Mouse (Mus musculus): ENCODE measurements around the gene Olfr1265. TPM values are rescaled to one million over a fixed set of nuclear protein-coding genes. Genes with fewer than 3 reads are reported as not detected.

The Olfr1265 gene
- polyA plus RNA-seq (2015; fragmentation: Nextera tagmentation; extraction: Ambion mirVana): not detected in 2 replicates

- Histone ChIP-seq H3K27me3 (replicated peaks; ENCODE audit: control insufficient read depth, insufficient read depth, low read length) (no peaks in the 10 kb centered on the region), H3K4me3 (ENCODE audit: low read length) (no peak within 1 kb of the TSS), H3K4me2 (ENCODE audit: low read depth, low read length) (no peak within 1 kb of the TSS), H3K4me1 (ENCODE audit: control insufficient read depth, insufficient read depth, low read length) (no peaks in the 10 kb centered on the region), H3K36me3 (ENCODE audit: control insufficient read depth, insufficient read depth, low read length) (no peaks in the 10 kb centered on the region), H3K27ac (ENCODE audit: low read length) (no peak within 1 kb of the TSS), H3K9me3 (ENCODE audit: control insufficient read depth, low read length) (no peaks in the 10 kb centered on the region), H3K9ac (ENCODE audit: low read depth, low read length) (no peak within 1 kb of the TSS)
- ATAC-seq: no peak
Observed at GRCm38 (mm10) chr2:90035037-90035436, at the start of gene Olfr1265. Gene Olfr1265, plus strand, starts transcription at chr2:90035337.

GRCm38 (mm10) chr2:89990921-89991320 lies 44.2 kb upstream of the Olfr1265 start, which contains the start of gene Olfr1261:
Gene Olfr1261, plus strand, starts transcription at chr2:89991221.
- H3K9me3 ChIP-seq (ENCODE audit: control insufficient read depth, low read length): no peaks in the 10 kb centered on the region
- H3K4me1 ChIP-seq (ENCODE audit: control insufficient read depth, insufficient read depth, low read length): no peaks in the 10 kb centered on the region
- H3K36me3 ChIP-seq (ENCODE audit: control insufficient read depth, insufficient read depth, low read length): no peaks in the 10 kb centered on the region
- no peak within 1 kb of the TSS for H3K9ac ChIP-seq (ENCODE audit: low read depth, low read length)
- ATAC-seq: no peak
- H3K4me3 ChIP-seq (ENCODE audit: low read length): no peak within 1 kb of the TSS
- H3K4me2 ChIP-seq (ENCODE audit: low read depth, low read length): no peak within 1 kb of the TSS
- H3K27ac ChIP-seq (ENCODE audit: low read length): no peak within 1 kb of the TSS
- H3K27me3 ChIP-seq (replicated peaks; ENCODE audit: control insufficient read depth, insufficient read depth, low read length): no peaks in the 10 kb centered on the region

GRCm38 (mm10) chr2:89999845-90000244 lies 35.3 kb upstream of the Olfr1265 start, which contains the start of gene Olfr1262:
Gene Olfr1262, plus strand, starts transcription at chr2:90000145.
- Histone ChIP-seq H3K9me3 (ENCODE audit: control insufficient read depth, low read length) (no peaks in the 10 kb centered on the region), H3K36me3 (ENCODE audit: control insufficient read depth, insufficient read depth, low read length) (no peaks in the 10 kb centered on the region), H3K4me2 (ENCODE audit: low read depth, low read length) (no peak within 1 kb of the TSS), H3K27ac (ENCODE audit: low read length) (no peak within 1 kb of the TSS), H3K4me1 (ENCODE audit: control insufficient read depth, insufficient read depth, low read length) (no peaks in the 10 kb centered on the region), H3K4me3 (ENCODE audit: low read length) (no peak within 1 kb of the TSS), H3K9ac (ENCODE audit: low read depth, low read length) (no peak within 1 kb of the TSS), H3K27me3 (replicated peaks; ENCODE audit: control insufficient read depth, insufficient read depth, low read length) (no peaks in the 10 kb centered on the region)
- ATAC-seq: no peak

- Histone ChIP-seq H3K4me1 (ENCODE audit: control insufficient read depth, insufficient read depth, low read length) (no peaks in the 10 kb centered on the region), H3K27ac (ENCODE audit: low read length) (no peak within 1 kb of the TSS), H3K36me3 (ENCODE audit: control insufficient read depth, insufficient read depth, low read length) (no peaks in the 10 kb centered on the region), H3K9me3 (ENCODE audit: control insufficient read depth, low read length) (no peaks in the 10 kb centered on the region), H3K9ac (ENCODE audit: low read depth, low read length) (no peak within 1 kb of the TSS), H3K4me3 (ENCODE audit: low read length) (no peak within 1 kb of the TSS), H3K27me3 (replicated peaks; ENCODE audit: control insufficient read depth, insufficient read depth, low read length) (no peaks in the 10 kb centered on the region), H3K4me2 (ENCODE audit: low read depth, low read length) (no peak within 1 kb of the TSS)
- 82% methylated on average over 2 of the region's 2 CpGs for WGBS
- no peak for ATAC-seq
Observed at GRCm38 (mm10) chr2:90011831-90012230, 23.3 kb upstream of the Olfr1265 start, which contains the start of gene Olfr1263. Gene Olfr1263, plus strand, starts transcription at chr2:90012131.

GRCm38 (mm10) chr2:90025477-90025876 lies 9.7 kb upstream of the Olfr1265 start, which contains the start of gene Olfr1264:
Gene Olfr1264, minus strand, starts transcription at chr2:90025577.
- H3K9ac ChIP-seq (ENCODE audit: low read depth, low read length): no peak within 1 kb of the TSS
- H3K4me3 ChIP-seq (ENCODE audit: low read length): no peak within 1 kb of the TSS
- no peak within 1 kb of the TSS for H3K27ac ChIP-seq (ENCODE audit: low read length)
- WGBS: 66% methylated on average over 2 of the region's 2 CpGs
- no peaks in the 10 kb centered on the region for H3K27me3 ChIP-seq (replicated peaks; ENCODE audit: control insufficient read depth, insufficient read depth, low read length)
- no peaks in the 10 kb centered on the region for H3K36me3 ChIP-seq (ENCODE audit: control insufficient read depth, insufficient read depth, low read length)
- ATAC-seq: no peak
- H3K9me3 ChIP-seq (ENCODE audit: control insufficient read depth, low read length): no peaks in the 10 kb centered on the region
- H3K4me2 ChIP-seq (ENCODE audit: low read depth, low read length): no peak within 1 kb of the TSS
- H3K4me1 ChIP-seq (ENCODE audit: control insufficient read depth, insufficient read depth, low read length): no peaks in the 10 kb centered on the region

- no peaks in the 10 kb centered on the region for H3K4me1 ChIP-seq (ENCODE audit: control insufficient read depth, insufficient read depth, low read length)
Observed at GRCm38 (mm10) chr2:90063494-90063893, 28.4 kb downstream of the Olfr1265 start, which contains the start of gene Olfr140. Gene Olfr140, minus strand, starts transcription at chr2:90063594.

GRCm38 (mm10) chr2:90070065-90070464 lies 34.9 kb downstream of the Olfr1265 start:
- H3K9ac ChIP-seq (ENCODE audit: low read depth, low read length): no peak overlapping the region
- 69% methylated on average over 2 of the region's 2 CpGs for WGBS
- no peak for ATAC-seq
- H3K4me3 ChIP-seq (ENCODE audit: low read length): no peak overlapping the region
- H3K4me2 ChIP-seq (ENCODE audit: low read depth, low read length): no peak overlapping the region
- no peaks in the 10 kb centered on the region for H3K36me3 ChIP-seq (ENCODE audit: control insufficient read depth, insufficient read depth, low read length)
- no peaks in the 10 kb centered on the region for H3K4me1 ChIP-seq (ENCODE audit: control insufficient read depth, insufficient read depth, low read length)
- H3K9me3 ChIP-seq (ENCODE audit: control insufficient read depth, low read length): no peaks in the 10 kb centered on the region
- H3K27ac ChIP-seq (ENCODE audit: low read length): no peak overlapping the region
- no peaks in the 10 kb centered on the region for H3K27me3 ChIP-seq (replicated peaks; ENCODE audit: control insufficient read depth, insufficient read depth, low read length)

More at GRCm38 (mm10) chr2:90063494-90063893, 28.4 kb downstream of the Olfr1265 start, which contains the start of gene Olfr140:
- no peak within 1 kb of the TSS for H3K4me3 ChIP-seq (ENCODE audit: low read length)
- no peak within 1 kb of the TSS for H3K4me2 ChIP-seq (ENCODE audit: low read depth, low read length)
- no peak within 1 kb of the TSS for H3K9ac ChIP-seq (ENCODE audit: low read depth, low read length)
- no peak for ATAC-seq
- no peaks in the 10 kb centered on the region for H3K27me3 ChIP-seq (replicated peaks; ENCODE audit: control insufficient read depth, insufficient read depth, low read length)
- H3K9me3 ChIP-seq (ENCODE audit: control insufficient read depth, low read length): no peaks in the 10 kb centered on the region
- no peak within 1 kb of the TSS for H3K27ac ChIP-seq (ENCODE audit: low read length)
- no peaks in the 10 kb centered on the region for H3K36me3 ChIP-seq (ENCODE audit: control insufficient read depth, insufficient read depth, low read length)

Other genes starting within 250 kb of the Olfr1265 start
- gene Olfr1254, start 241.7 kb upstream of the Olfr1265 start, polyA plus RNA-seq (2015; fragmentation: Nextera tagmentation; extraction: Ambion mirVana): not detected in 2 replicates
- gene Olfr1255, start 223.3 kb upstream of the Olfr1265 start, polyA plus RNA-seq (2015; fragmentation: Nextera tagmentation; extraction: Ambion mirVana): not detected in 2 replicates
- not detected in 2 replicates for gene Olfr1256, start 193.8 kb upstream of the Olfr1265 start, polyA plus RNA-seq (2015; fragmentation: Nextera tagmentation; extraction: Ambion mirVana)
- gene Olfr48, start 187.1 kb upstream of the Olfr1265 start, polyA plus RNA-seq (2015; fragmentation: Nextera tagmentation; extraction: Ambion mirVana): not detected in 2 replicates
- gene Olfr1257, start 156.9 kb upstream of the Olfr1265 start, polyA plus RNA-seq (2015; fragmentation: Nextera tagmentation; extraction: Ambion mirVana): not detected in 2 replicates
- not detected in 2 replicates for gene Olfr1258, start 108.0 kb upstream of the Olfr1265 start, polyA plus RNA-seq (2015; fragmentation: Nextera tagmentation; extraction: Ambion mirVana)
- not detected in 2 replicates for gene Olfr1259, start 86.7 kb upstream of the Olfr1265 start, polyA plus RNA-seq (2015; fragmentation: Nextera tagmentation; extraction: Ambion mirVana)
- not detected in 2 replicates for gene Olfr1260, start 61.0 kb upstream of the Olfr1265 start, polyA plus RNA-seq (2015; fragmentation: Nextera tagmentation; extraction: Ambion mirVana)
- not detected in 2 replicates for gene Olfr1261, start 44.1 kb upstream of the Olfr1265 start, polyA plus RNA-seq (2015; fragmentation: Nextera tagmentation; extraction: Ambion mirVana)
- gene Olfr1262, start 35.2 kb upstream of the Olfr1265 start, polyA plus RNA-seq (2015; fragmentation: Nextera tagmentation; extraction: Ambion mirVana): not detected in 2 replicates
- not detected in 2 replicates for gene Olfr1263, start 23.2 kb upstream of the Olfr1265 start, polyA plus RNA-seq (2015; fragmentation: Nextera tagmentation; extraction: Ambion mirVana)
- gene Olfr1264, start 9.8 kb upstream of the Olfr1265 start, polyA plus RNA-seq (2015; fragmentation: Nextera tagmentation; extraction: Ambion mirVana): not detected in 2 replicates
- not detected in 2 replicates for gene Olfr140, start 28.3 kb downstream of the Olfr1265 start, polyA plus RNA-seq (2015; fragmentation: Nextera tagmentation; extraction: Ambion mirVana)
- gene Olfr1269, start 86.1 kb downstream of the Olfr1265 start, polyA plus RNA-seq (2015; fragmentation: Nextera tagmentation; extraction: Ambion mirVana): not detected in 2 replicates
- not detected in 2 replicates for gene Olfr32, start 107.0 kb downstream of the Olfr1265 start, polyA plus RNA-seq (2015; fragmentation: Nextera tagmentation; extraction: Ambion mirVana)
- not detected in 2 replicates for gene Olfr1270, start 117.8 kb downstream of the Olfr1265 start, polyA plus RNA-seq (2015; fragmentation: Nextera tagmentation; extraction: Ambion mirVana)
- not detected in 2 replicates for gene Olfr1506, start 189.2 kb downstream of the Olfr1265 start, polyA plus RNA-seq (2015; fragmentation: Nextera tagmentation; extraction: Ambion mirVana)
- not detected in 2 replicates for gene Olfr142, start 222.3 kb downstream of the Olfr1265 start, polyA plus RNA-seq (2015; fragmentation: Nextera tagmentation; extraction: Ambion mirVana)
- gene Olfr1271, start 235.7 kb downstream of the Olfr1265 start, polyA plus RNA-seq (2015; fragmentation: Nextera tagmentation; extraction: Ambion mirVana): not detected in 2 replicates